Mouse (Mus musculus): ENCODE results near the gene Rtraf. TPM values are rescaled to one million over a fixed set of nuclear protein-coding genes. Genes with fewer than 3 reads are reported as not detected.

The Rtraf gene
- total RNA-seq, 2 experiments from 2014 or later: 161 to 165 TPM

Other genes starting within 250 kb of the Rtraf start
- 1.4 and 1.9 TPM in 2 replicates for gene Gm2237, start 238.7 kb downstream of the Rtraf start, total RNA-seq (2015)
- gene Gm2237, start 238.7 kb downstream of the Rtraf start, total RNA-seq (2017): 1.3 TPM in 1 of 2 replicates, not detected in the other
- not detected in 2 replicates for gene Gm5458, start 221.2 kb downstream of the Rtraf start, total RNA-seq (2015)
- gene Gm5458, start 221.2 kb downstream of the Rtraf start, total RNA-seq (2017): not detected in 2 replicates
- gene Nid2, start 72.6 kb downstream of the Rtraf start, total RNA-seq (2015): 0.78 and 0.84 TPM in 2 replicates
- 0.30 and 1.7 TPM in 2 replicates for gene Nid2, start 72.6 kb downstream of the Rtraf start, total RNA-seq (2017)
- 47.7 and 53.6 TPM in 2 replicates for gene Gng2, start 153.8 kb upstream of the Rtraf start, total RNA-seq (2015)
- 32.1 and 67.0 TPM in 2 replicates for gene Gng2, start 153.8 kb upstream of the Rtraf start, total RNA-seq (2017)